Mouse (Mus musculus) midbrain, embryonic 13.5 days (tissue): ENCODE results near the gene Them7. TPM values are rescaled to one million over a fixed set of nuclear protein-coding genes. Genes with fewer than 3 reads are reported as not detected.

Source experiments
- ATAC-seq: fragments of 200-750 bp; cut with Nextera tagmentation; 2 replicates; pipeline ENCODE4 v1.8.0; 2017; ENCODE audit warnings: mild to moderate bottlenecking, moderate TSS enrichment, moderate library complexity
- H3K27ac ChIP-seq: fragments of 300-500 bp; sonication (generic); 2 replicates; pipeline ENCODE4 v1.5.1; 2015; ENCODE audit warnings: inconsistent platforms, mild to moderate bottlenecking, moderate library complexity
- H3K27me3 ChIP-seq: fragments of 300-500 bp; sonication (generic); 2 replicates; pipeline ENCODE4 v1.6.1; 2015; ENCODE audit warnings: mild to moderate bottlenecking, inconsistent platforms
- H3K36me3 ChIP-seq: fragments of 300-500 bp; sonication (generic); 2 replicates; pipeline ENCODE4 v1.6.1; 2015; ENCODE audit warnings: mild to moderate bottlenecking, inconsistent platforms
- H3K4me1 ChIP-seq: fragments of 300-500 bp; sonication (generic); replicated peaks from 2 replicates; pipeline ENCODE4 v1.6.1; 2015; ENCODE audit warnings: inconsistent platforms
- H3K4me2 ChIP-seq: fragments of 300-500 bp; sonication (generic); replicated peaks from 2 replicates; pipeline ENCODE4 v1.6.1; 2015; ENCODE audit warnings: moderate library complexity, mild to moderate bottlenecking, inconsistent platforms
- H3K4me3 ChIP-seq: fragments of 300-500 bp; sonication (generic); replicated peaks from 2 replicates; pipeline ENCODE4 v1.5.1; 2015; ENCODE audit warnings: mild to moderate bottlenecking, inconsistent platforms
- H3K9ac ChIP-seq: fragments of 300-500 bp; sonication (generic); replicated peaks from 2 replicates; pipeline ENCODE4 v1.6.1; 2015; ENCODE audit warnings: mild to moderate bottlenecking, inconsistent platforms
- H3K9me3 ChIP-seq: fragments of 300-500 bp; sonication (generic); 2 replicates; pipeline ENCODE4 v1.6.1; 2016; ENCODE audit warnings: mild to moderate bottlenecking, inconsistent platforms
- WGBS: fragments of 180-500 bp; shearing (Covaris S2); methylation state at CpG from one replicate; pipeline ENCODE4 v1.1.7; 2015; 5-methylcytosine and 5-hydroxymethylcytosine counted together
- polyA plus RNA-seq: library from polyadenylated mRNA; unstranded; fragments of >200 nt; fragmentation: Nextera tagmentation; extraction: Ambion mirVana; gene quantifications from 2 replicates; pipeline ENCODE4 v1.2.1, GENCODE M21; 2015

Them7 gene
- polyA plus RNA-seq, 1 experiment from 2014 or later, result not detected

DNA sequence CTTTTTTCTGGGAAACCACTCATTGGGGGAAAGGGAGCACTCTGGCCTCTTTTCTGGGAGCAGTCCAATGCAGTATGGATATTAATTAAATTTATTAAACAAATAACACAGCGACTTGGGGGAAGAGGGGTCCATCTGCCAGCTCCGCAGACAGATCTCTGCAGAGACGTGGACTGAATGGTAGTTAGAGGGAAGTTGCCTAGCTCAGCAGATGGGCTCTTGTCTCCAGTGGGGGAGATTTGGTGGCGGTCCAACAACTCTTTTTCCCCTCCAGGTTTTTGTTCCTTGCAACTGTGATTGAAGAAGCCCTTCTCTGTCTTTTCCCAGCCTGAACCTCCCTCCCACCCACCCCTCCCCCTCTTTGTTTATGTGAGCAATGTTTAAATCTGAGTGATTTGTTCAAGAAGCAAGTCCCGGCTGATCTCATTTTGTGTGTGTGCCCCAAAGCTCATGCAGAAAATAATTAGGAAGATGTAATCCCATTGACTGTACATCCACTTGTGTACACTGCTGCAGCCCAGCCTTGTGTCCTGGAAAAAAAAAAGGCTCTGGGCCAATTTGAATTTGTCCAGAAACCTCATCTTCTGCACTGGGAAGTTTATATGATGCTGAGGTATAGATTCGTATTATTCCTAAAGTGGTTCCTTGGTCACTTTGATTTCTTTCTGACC lies 58.4 kb downstream of the Them7 start:
- Histone ChIP-seq H3K27ac (no peak overlapping the region; the same call in 1 of the 2 replicates), H3K9me3 (no peaks in the 10 kb centered on the region), H3K36me3 (no peaks in the 10 kb centered on the region), H3K4me1 (peaks cover 10% of the 10 kb centered on the region; the same call in 1 of the 2 replicates), H3K4me2 (no peak overlapping the region), H3K9ac (no peak overlapping the region), H3K27me3 (no peaks in the 10 kb centered on the region), H3K4me3 (no peak overlapping the region)
- ATAC-seq, result peak; percentile 93
- 35% methylated on average over 6 of the region's 6 CpGs for WGBS

DNA sequence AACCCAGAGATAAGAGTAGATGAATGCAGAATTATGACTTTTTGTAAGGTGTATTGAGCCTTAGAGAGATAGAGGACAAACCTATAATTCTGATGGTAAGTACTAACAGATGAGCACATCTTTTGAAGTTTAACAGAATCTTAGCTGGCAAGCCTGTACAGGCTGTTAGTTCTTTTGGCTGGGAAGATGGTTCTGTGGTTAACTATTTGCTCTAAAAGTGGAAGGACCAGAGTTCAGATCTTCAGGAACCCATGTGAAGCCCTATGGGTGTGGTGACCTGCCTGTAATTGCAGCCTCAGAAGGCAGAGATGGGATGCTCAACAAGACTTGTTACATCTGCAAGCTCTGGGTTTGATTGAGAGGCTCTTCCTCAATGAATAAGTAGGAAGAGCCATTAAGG lies 59.7 kb downstream of the Them7 start:
- H3K9ac ChIP-seq, result no peak overlapping the region
- no peaks in the 10 kb centered on the region for H3K36me3 ChIP-seq
- no peaks in the 10 kb centered on the region for H3K9me3 ChIP-seq
- H3K4me1 ChIP-seq, result peaks cover 10% of the 10 kb centered on the region; the same call in 1 of the 2 replicates
- H3K27ac ChIP-seq, result no peak overlapping the region
- H3K4me2 ChIP-seq, result no peak overlapping the region
- H3K4me3 ChIP-seq, result no peak overlapping the region
- ATAC-seq, result no peak
- H3K27me3 ChIP-seq, result no peaks in the 10 kb centered on the region

DNA sequence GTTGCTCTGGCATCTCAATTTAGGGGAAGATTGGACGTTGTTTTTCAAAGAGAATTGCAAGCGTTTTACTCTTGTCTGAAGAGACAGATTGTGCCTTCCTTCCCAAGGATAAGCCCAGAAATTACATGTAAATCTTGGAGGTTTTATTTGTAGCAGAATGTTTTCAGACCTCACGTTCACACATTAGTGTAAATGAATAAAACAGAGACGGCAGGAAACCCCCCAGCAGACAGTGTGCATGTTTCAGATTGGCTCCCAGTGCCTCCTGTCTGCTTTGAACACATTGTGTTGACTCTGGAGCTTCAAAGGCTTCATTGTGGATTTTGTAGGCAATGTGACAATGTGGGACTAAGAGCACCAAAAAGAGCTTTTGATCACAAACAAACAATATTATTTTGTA lies 60.7 kb downstream of the Them7 start:
- 67% methylated on average over 4 of the region's 4 CpGs for WGBS
- Histone ChIP-seq H3K4me2 (no peak overlapping the region), H3K4me1 (peaks cover 10% of the 10 kb centered on the region; the same call in 1 of the 2 replicates), H3K9me3 (no peaks in the 10 kb centered on the region), H3K27ac (no peak overlapping the region), H3K9ac (no peak overlapping the region), H3K36me3 (no peaks in the 10 kb centered on the region), H3K27me3 (0 out of 2 replicates have a peak, but pooled peaks cover 3% of the 10 kb centered on the region), H3K4me3 (no peak overlapping the region)
- ATAC-seq, result no peak

DNA sequence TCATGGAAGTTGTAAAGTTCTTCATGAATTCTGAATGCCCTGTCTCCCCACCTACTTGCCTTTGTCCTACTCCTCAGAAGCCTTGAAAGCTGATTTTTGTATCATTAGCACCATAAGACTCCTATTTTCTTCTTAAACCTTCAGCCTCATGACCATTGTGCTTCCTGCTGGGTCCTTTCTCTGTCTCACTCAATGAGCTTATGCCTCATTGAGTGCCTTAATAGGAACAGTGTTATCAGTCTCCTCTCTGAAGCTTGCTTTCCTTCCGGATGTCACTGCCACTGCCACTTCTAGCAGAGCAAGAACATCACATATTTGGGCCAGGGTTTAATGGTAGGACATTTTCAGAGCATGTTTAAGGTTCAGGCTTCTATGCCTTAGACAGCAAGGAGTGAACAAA lies 71.7 kb downstream of the Them7 start:
- H3K9ac ChIP-seq, result no peak overlapping the region
- no peak for ATAC-seq
- H3K4me3 ChIP-seq, result no peak overlapping the region
- H3K4me2 ChIP-seq, result no peak overlapping the region
- H3K4me1 ChIP-seq, result no peaks in the 10 kb centered on the region
- peaks cover 3% of the 10 kb centered on the region; the same call in 1 of the 2 replicates for H3K27me3 ChIP-seq
- H3K27ac ChIP-seq, result no peak overlapping the region
- WGBS, result 17% methylated on average over 1 of the region's 1 CpGs
- no peaks in the 10 kb centered on the region for H3K9me3 ChIP-seq
- H3K36me3 ChIP-seq, result no peaks in the 10 kb centered on the region

DNA sequence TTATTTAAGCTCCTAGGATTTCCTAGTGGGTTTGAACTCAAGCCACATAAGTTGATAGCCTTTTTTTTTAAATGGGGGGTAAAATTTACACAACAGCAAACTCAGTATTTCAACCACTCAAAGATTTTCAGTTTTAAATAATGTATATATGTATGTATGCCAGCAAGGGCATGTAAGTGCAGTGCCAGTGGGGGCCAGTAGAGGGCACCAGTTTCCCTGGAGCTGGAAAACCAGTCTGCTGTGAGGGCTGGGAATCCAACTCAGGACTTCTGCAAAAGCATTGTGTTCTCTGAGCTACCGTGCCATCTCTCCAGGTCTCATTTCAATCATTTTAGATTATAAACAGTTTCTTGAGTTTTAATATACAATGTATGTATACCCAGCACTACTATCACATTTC lies 74.8 kb downstream of the Them7 start:
- Histone ChIP-seq H3K9ac (no peak overlapping the region), H3K27me3 (peaks cover 3% of the 10 kb centered on the region; the same call in 1 of the 2 replicates), H3K27ac (no peak overlapping the region), H3K4me2 (no peak overlapping the region), H3K4me3 (no peak overlapping the region), H3K9me3 (no peaks in the 10 kb centered on the region), H3K36me3 (no peaks in the 10 kb centered on the region), H3K4me1 (no peaks in the 10 kb centered on the region)
- 86% methylated on average over 1 of the region's 1 CpGs for WGBS
- ATAC-seq, result no peak

DNA sequence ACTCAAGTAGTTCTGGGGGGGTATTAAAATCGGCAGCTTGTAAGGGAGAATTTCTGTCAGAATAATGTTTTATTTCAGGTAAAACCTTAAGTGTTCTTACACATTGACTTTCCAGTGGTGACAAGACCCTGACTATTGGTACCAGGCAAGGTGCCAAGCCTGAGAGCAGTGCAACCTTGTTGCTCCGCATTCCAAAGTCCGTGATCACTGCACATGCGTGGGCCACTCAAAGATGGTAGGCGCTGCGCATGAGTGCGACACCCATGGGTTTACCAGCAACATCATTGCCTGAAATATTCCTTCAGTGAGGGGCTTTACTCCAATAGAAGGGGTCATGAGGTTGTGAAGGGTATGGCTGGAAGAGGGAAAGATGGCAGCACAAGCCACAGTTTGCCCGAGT lies 77.0 kb downstream of the Them7 start:
- 96% methylated on average over 8 of the region's 8 CpGs for WGBS
- Histone ChIP-seq H3K36me3 (no peaks in the 10 kb centered on the region), H3K4me1 (no peaks in the 10 kb centered on the region), H3K9ac (no peak overlapping the region), H3K27me3 (peaks cover 6% of the 10 kb centered on the region; the same call in 1 of the 2 replicates), H3K4me3 (no peak overlapping the region), H3K4me2 (no peak overlapping the region), H3K9me3 (no peaks in the 10 kb centered on the region), H3K27ac (no peak overlapping the region)
- no peak for ATAC-seq

DNA sequence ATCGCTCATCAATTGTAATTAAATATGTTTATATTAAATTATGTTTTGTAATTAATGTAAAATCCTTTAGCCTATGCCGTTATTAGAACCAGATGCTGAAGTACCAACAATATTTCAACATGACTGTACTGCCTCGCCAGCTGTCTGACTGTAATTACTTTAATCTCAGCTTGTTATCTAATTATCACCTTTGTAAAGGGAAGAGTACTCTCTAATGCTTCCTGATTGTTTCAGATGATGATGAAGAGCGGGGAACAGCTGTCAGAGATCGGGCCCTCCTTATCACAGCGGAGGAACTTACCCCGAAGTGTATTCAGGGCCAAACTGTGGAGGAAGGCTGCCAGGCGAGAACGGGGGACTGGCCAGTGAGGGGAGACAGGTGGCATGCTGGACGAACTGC lies 77.4 kb downstream of the Them7 start:
- no peak overlapping the region for H3K9ac ChIP-seq
- 0 out of 2 replicates have a peak, but pooled peaks have one; percentile 27 for ATAC-seq
- WGBS, result 63% methylated on average over 10 of the region's 10 CpGs
- H3K4me1 ChIP-seq, result no peaks in the 10 kb centered on the region
- H3K9me3 ChIP-seq, result no peaks in the 10 kb centered on the region
- peaks cover 6% of the 10 kb centered on the region; the same call in 1 of the 2 replicates for H3K27me3 ChIP-seq
- H3K4me3 ChIP-seq, result no peak overlapping the region
- no peak overlapping the region for H3K4me2 ChIP-seq
- H3K36me3 ChIP-seq, result no peaks in the 10 kb centered on the region
- H3K27ac ChIP-seq, result no peak overlapping the region

DNA sequence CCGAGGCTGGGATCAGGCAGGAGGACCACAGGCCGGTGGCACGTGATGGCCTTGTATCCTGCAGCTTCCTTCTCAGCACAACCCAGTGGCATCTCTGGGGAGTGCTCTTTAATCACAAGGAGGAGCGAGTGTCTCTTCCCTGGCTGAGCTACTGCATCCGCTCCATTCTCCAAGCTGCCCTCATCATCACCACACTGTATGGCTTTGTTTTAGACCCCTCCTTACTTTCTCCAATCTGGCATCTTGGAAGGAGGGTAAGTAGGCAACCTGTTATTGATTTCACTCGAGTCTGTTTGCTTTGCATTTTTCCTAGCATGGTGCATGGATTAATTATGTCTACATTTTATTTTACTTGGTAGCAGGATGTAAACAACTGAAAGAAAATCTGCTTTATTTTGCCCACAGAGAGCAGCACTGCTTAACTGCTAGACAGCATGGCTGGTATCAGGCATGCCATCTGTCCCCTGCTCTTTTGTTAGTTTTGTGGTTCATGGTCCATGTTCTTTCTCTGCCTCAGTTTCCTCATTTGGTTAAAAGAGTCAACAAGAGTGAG lies 79.9 kb downstream of the Them7 start:
- Histone ChIP-seq H3K27me3 (peaks cover 10% of the 10 kb centered on the region; the same call in 1 of the 2 replicates), H3K9ac (no peak overlapping the region), H3K9me3 (no peaks in the 10 kb centered on the region), H3K4me1 (no peaks in the 10 kb centered on the region; the same call in 1 of the 2 replicates), H3K4me2 (no peak overlapping the region), H3K4me3 (no peak overlapping the region), H3K27ac (no peak overlapping the region), H3K36me3 (no peaks in the 10 kb centered on the region)
- no peak for ATAC-seq
- 64% methylated on average over 6 of the region's 6 CpGs for WGBS

DNA sequence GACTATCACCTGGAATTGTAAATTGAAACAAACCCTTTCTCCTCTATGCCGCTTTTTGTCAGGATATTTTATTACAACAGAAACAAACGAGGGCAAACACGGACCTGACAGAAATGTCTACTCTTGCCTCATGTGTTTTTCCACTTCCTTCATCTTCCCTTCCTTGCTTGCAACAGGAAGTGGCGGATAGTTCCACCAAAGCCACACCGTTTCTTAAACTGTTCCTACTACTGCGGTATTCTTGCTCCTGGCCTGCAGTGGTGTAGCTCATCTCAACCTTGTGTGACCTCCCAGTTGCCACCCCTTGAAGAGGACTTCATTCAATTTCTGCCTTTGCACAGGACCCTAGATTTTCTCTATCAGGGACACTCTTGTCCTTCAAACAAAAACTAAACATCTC lies 81.8 kb downstream of the Them7 start:
- H3K4me1 ChIP-seq, result no peaks in the 10 kb centered on the region; the same call in 1 of the 2 replicates
- H3K4me3 ChIP-seq, result no peak overlapping the region
- no peak overlapping the region for H3K9ac ChIP-seq
- WGBS, result 90% methylated on average over 6 of the region's 6 CpGs
- H3K36me3 ChIP-seq, result no peaks in the 10 kb centered on the region
- peaks cover 25% of the 10 kb centered on the region for H3K27me3 ChIP-seq
- no peak for ATAC-seq
- no peak overlapping the region for H3K4me2 ChIP-seq
- H3K27ac ChIP-seq, result no peak overlapping the region
- no peaks in the 10 kb centered on the region for H3K9me3 ChIP-seq

DNA sequence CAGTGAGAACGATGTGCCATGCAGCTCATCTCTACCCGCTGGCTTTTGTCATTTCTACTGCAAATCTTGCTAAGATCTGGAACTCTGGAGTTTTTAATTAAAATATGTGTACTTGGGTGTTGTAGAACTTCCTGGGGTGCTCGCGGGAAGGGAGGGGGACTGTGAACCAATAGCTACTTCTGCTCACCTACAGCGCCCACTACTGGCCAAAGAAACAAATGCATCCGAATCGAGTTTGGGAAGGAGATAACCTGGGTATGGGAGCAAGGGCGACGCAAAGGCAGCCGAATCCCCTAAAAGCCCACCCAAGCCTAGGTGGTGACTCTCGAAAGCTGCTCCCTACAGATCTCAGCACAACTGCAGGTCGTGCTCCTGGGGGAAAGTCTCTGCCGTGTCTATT lies 87.3 kb downstream of the Them7 start:
- ATAC-seq, result peak; percentile 10; the same call in 1 of the 2 replicates
- WGBS, result 47% methylated on average over 13 of the region's 13 CpGs
- Histone ChIP-seq H3K9ac (no peak overlapping the region), H3K4me1 (peaks cover 12% of the 10 kb centered on the region), H3K27me3 (peaks cover 58% of the 10 kb centered on the region), H3K27ac (peak overlapping the region; percentile 71), H3K4me3 (no peak overlapping the region), H3K36me3 (no peaks in the 10 kb centered on the region), H3K4me2 (peak overlapping the region; percentile 25; the same call in 1 of the 2 replicates), H3K9me3 (no peaks in the 10 kb centered on the region)

DNA sequence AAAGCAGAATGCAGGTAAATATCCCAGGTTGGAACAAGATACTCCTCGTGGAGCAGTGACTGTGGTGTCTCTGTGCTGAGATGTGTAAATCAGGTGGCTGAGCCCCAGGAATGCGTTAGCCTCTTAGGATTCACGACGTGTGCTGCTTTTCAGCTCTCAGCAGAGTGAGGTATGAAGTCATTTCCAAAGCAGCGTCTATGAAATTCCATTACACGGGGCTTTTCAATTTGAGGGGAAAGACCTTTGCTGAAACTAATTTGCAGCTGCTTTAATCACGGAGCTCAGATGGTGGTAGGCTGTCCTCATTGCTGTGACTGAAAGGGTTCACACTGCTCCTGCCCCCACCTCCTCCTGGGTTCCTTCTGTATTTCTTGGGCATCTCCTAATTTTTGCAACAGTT lies 87.9 kb downstream of the Them7 start:
- Histone ChIP-seq H3K4me3 (no peak overlapping the region), H3K9me3 (no peaks in the 10 kb centered on the region), H3K27me3 (peaks cover 58% of the 10 kb centered on the region), H3K27ac (peak overlapping the region; percentile 71), H3K9ac (no peak overlapping the region), H3K36me3 (no peaks in the 10 kb centered on the region), H3K4me2 (peak overlapping the region; percentile 25), H3K4me1 (peaks cover 12% of the 10 kb centered on the region)
- WGBS, result 5% methylated on average over 7 of the region's 7 CpGs
- peak; percentile 85 for ATAC-seq

DNA sequence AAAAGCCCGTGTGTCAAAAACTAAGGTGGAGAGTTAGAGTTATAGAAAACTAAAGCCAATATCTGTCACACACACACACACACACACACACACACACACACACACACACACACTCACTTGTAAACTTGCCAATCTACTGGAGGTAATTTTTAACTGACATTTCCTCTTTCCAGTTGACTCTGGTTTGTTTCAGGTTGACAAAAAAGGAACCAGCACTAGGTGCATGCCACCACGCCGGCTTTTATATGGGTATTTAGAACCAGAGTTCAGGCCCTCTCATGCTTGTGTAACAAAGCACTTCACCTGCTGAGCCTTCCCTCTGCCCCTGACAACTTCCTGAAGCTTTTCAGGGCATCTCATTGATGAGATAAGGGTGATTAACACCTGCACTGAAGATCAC lies 89.0 kb downstream of the Them7 start:
- Histone ChIP-seq H3K27me3 (peaks cover 58% of the 10 kb centered on the region), H3K36me3 (no peaks in the 10 kb centered on the region), H3K4me2 (no peak overlapping the region), H3K9ac (no peak overlapping the region), H3K4me3 (no peak overlapping the region), H3K9me3 (no peaks in the 10 kb centered on the region), H3K27ac (no peak overlapping the region), H3K4me1 (peaks cover 12% of the 10 kb centered on the region)
- ATAC-seq, result no peak
- WGBS, result 70% methylated on average over 3 of the region's 3 CpGs
